Mouse (Mus musculus) forelimb bud, embryonic 11.5 days (tissue): ENCODE data around the gene Dcaf17.
A peak's percentile ranks its signal among the peaks of the same experiment; 100 is the strongest.

Source experiments
- DNase-seq: peaks from one replicate; pipeline ENCODE4 v3.0.0-alpha.2; 2012; ENCODE audit warnings: low read depth, low spot score

Gene Dcaf17

GRCm38 (mm10) chr2:71054716-71055115 lies 412 bp upstream of the Dcaf17 start:
- no peak for DNase-seq

- no peak for DNase-seq
These were observed 1.1 kb downstream of the Dcaf17 start for GRCm38 (mm10) chr2:71056115-71056835.

DNA sequence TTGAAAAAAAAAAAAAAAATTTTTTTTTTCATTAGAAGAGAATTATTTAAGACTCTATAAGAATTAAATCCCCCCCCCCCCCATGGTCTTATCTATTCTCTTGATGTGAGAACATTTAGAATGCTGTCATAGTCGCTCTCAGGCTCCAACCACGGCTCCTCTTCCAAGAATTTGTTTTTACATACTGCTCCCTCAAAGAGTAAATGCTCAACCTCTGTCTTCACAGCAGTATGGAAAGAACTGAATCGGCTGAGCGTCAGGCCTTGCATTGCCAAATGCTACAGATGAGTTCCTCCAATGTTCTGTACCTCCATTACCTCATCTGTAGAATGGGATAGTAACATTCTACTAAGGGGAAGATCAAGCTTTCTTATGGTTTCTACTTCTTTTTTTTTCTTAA lies 16.5 kb downstream of the Dcaf17 start:
- no peak for DNase-seq

- no peak for DNase-seq
These were observed 18.2 kb downstream of the Dcaf17 start for GRCm38 (mm10) chr2:71073330-71073729.

GRCm38 (mm10) chr2:71073828-71074227 lies 18.7 kb downstream of the Dcaf17 start:
- DNase-seq, result no peak

GRCm38 (mm10) chr2:71082416-71082815 lies 27.3 kb downstream of the Dcaf17 start:
- DNase-seq, result no peak

DNA sequence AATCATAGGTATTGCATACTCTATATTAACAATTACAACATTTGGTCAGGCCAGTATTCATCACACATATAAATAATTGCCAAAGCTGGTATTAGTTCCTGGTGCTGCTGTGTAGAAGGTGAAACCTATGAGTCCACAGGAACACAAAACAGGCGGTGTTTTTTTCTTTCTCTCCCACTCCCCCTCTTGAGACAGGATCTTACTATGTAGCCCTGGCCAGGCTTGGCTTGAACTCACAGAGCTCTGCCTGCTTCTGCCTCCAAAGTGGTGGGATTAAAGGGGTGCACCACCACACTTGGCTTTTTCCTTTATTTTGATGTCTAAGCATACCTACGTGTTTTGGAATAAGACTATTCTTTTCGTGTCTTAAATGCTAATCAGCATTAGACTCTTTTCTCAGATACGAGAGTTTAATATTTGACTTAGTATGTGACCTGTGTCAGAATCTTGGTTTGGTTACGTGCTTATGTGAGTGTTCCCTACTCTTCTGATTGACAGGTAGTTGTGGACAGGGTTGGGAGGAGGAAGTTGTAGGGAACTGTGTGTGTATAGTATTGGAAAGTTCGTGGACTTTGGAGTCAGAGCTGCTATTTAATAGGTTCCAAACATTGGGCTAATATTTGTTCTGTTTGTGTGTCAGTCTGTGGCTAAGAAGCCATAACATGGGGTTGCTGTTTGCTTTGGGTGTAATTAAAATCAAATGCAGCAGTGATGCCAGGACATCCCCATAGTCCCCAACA lies 28.5 kb downstream of the Dcaf17 start:
- DNase-seq, result no peak

DNA sequence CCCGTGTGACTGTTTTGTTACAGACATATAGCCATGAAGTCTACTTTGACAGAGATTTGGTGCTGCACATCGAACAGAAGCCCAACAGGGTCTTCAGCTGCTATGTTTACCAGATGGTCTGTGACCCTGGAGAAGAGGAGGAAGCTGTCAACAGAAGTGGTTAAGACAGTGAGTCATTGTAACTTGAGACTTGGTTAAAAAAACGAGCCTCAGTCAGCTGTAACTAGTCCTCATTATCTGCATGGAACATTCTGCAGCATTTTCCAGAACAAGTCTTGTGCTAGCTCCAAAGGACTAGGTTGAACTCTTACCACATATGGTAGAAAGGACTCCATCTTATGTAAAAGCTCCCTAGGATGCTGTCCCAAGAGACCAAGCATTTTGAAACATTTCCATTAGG lies 34.6 kb downstream of the Dcaf17 start:
- no peak for DNase-seq

GRCm38 (mm10) chr2:71090660-71091445 lies 35.7 kb downstream of the Dcaf17 start:
- DNase-seq, result no peak

DNA sequence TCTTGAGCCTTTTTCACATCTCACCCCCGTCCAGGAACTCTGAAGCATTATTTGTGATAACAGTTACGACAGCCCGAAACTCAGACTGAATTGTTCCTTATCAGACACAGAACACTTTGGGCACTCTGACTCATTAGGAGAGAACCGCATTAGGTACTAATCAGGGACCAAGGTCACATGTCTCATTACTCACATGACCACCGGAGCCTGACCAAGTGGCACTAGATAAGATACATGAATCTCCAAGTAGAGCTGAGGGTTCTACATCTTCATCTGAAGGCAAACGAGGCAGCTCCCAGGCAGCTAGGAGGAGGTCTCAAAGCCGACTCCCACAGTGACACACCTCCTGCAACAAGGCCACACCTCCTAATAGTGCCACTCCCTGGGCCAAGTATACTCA lies 41.0 kb downstream of the Dcaf17 start:
- no peak for DNase-seq

DNA sequence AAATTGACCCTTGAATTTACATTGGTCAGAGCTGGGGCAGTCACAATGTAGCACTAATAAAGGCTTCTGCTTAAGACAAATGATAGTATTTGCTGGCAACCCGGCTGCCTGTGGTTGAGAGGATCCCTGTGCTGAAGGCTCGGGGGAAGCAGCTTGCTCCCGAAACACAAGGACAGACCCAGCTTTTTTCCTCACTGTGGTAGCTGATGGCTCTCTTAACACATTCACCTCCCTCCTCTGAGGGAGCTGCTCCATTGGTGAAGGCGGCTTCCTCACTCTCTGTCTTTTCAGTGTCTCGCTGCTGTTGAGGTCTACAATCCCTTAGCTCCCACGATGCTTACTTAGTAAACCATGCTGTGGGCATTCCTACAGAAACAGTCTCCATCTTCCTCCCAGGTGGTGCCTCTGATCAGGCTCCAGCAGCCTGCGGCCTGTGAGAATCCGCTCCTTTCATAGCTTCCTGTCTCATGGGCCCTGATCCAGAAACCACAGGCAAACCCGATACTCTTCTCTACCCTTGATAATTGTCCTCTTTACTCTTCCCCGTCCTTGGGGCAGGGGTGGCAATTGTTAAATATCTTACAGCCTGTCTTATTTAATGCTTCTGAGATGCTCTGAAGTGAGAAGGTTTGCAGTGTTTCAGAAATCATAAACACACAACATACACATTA lies 47.6 kb downstream of the Dcaf17 start:
- no peak for DNase-seq

GRCm38 (mm10) chr2:71103292-71103680 lies 48.2 kb downstream of the Dcaf17 start:
- no peak for DNase-seq

- no peak for DNase-seq
These were observed 49.6 kb downstream of the Dcaf17 start for GRCm38 (mm10) chr2:71104696-71105095.

- no peak for DNase-seq
These were observed 50.5 kb downstream of the Dcaf17 start for GRCm38 (mm10) chr2:71105469-71106215.

DNA sequence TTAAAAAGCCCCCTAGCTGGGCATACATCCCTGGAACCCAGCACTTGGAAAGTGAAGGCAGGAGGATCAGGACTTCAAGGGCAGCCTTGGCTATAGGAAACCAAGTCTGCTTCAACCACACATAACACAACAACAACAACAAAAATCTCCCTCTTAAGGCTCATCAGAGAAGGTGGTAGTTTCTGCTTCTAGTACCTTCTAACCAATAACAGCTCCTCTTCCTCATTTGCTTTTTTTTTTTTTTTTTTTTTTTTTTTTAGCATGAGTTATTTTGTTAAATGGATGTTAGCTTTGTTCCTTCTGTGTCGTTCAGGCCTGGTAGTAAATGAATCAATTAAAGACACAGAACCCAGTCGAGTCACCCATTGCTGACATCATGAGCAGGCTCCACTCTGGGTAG lies 52.1 kb downstream of the Dcaf17 start:
- no peak for DNase-seq

DNA sequence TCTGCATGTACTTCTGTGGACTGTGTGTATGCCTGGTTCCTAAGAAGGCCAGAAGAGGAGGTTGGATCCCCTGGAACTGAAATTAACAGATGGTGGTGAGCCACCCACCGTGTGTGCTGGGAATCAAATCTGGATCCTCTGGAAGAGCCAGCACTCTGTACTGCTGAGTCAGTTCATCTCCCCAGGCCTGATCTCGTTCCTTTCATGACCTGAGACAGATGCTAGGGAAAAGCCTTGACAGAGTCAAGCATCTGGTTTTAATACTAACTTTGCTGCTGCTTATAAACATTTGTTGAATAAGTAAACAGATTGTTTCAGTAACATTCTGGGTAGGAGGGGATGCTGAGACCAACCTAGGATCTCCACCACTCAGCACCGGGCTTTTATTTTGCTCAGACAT lies 53.4 kb downstream of the Dcaf17 start:
- no peak for DNase-seq

DNA sequence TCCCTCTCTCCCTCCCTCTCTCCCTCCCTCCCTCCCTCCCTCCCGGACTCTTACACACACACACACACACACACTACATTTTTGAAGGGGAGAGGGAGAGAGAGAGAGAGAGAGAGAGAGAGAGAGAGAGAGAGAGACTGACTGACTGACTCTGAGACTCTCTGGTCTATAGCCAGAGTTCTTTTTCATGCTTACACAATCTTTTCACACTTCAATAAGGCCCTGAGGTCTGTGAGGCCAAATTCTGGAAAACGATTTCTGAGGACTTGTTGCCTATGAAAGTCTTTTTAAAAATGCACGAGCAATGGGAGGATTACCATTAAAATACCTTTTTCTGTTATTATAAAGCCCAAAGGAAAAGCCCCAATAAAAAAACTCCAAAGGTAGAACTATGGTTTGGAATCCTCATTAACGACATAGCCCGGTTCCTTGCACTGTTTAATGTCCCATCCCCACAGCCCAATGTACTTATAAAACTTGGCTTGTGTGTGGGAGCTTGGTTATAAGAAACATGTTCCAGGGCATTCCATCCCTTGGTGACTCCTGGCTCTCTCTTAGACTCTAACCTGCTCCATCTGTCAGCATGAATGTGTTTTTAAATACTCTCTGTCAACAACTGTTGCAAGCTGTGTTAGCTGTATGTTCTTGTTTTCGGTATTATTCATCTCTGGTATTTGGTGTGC lies 58.5 kb downstream of the Dcaf17 start:
- DNase-seq, result no peak

DNA sequence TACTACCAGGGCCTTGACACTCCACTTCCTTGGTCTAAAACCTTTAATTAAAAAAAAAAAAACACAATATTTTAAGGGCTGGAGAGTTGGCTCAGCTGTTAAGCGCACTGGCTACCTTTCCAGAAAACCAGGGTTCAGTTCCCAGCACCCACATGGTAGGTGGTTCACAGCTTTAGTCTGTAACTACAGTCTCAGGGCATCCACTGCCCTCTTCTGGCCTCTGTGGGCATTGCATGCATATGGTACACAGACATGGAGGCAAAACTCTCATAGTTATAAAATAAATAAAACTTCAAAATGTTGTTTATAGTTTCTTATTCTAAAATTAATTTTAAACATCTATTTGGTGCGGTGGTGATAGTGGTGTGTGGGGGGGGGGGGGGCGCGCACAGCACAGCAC lies 61.0 kb downstream of the Dcaf17 start:
- DNase-seq, result no peak

DNA sequence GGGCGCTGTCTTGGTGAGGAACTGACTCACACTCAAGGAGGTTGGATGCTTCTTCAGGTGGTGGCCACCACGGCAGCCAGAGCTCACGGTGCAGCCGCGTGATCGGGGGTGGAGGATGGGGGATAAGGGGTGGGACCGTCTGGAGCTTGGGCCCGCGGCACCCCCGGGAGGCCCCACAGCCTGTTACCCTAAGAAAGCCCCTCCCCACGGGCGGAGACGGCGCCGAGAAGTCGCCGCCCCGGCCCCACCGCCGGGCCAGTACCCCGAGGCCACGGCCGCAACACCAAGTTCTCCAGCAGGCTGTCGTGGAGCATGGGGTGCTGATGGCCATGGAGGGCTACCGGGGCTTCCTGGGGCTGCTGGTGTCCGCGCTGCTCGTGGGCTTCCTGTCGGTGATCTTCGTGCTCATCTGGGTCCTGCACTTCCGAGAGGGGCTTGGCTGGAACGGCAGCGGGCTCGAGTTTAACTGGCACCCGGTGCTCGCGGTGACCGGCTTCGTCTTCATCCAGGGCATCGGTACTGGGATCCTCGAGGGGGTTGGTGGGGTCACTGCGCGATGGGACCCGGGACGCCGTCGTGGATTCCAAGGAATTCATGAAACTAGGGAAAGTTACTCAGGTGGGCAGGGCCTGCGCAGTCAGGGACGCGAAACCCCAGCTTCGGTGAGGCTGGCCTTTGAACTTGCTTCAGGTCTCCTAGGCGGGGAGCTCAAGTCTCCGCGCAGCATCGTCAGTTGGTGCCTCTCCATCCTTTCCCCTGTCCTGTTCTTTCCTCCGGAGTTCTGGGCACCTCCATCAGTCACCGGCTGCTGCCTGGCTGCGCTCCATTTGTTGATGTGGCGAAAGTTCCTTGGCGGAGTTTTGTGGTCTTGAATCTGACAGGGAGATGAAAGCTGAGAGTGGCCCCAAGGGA lies 62.9 kb downstream of the Dcaf17 start, which contains the start of gene Cybrd1:
Gene Cybrd1, plus strand, starts transcription at position 127 of the 912 bp plus-strand sequence.
- peak; percentile 21 for DNase-seq
